Mouse (Mus musculus) natural killer cell, adult 2 months (primary cell): Measurements from ENCODE around the gene Mocs1.

Experiments
- DNase-seq, 2 experiments: peaks; one replicate each; pipeline ENCODE4 v3.0.0; 2022; ENCODE audit warnings: low spot score in 2 of 2

Mocs1 gene

GRCm38 (mm10) chr17:49428239-49428688, at the start of gene Mocs1:
Gene Mocs1 (plus strand): TSS chr17:49428362.
- DNase-seq = peak; percentile 85 to 87

- DNase-seq = no peak
Measured at GRCm38 (mm10) chr17:49379645-49380044, 48.5 kb upstream of the Mocs1 start.

GRCm38 (mm10) chr17:49384217-49384943, 43.8 kb upstream of the Mocs1 start:
- no peak for DNase-seq

- DNase-seq = no peak
Measured at GRCm38 (mm10) chr17:49387741-49388140, 40.4 kb upstream of the Mocs1 start.

GRCm38 (mm10) chr17:49392751-49393150, 35.4 kb upstream of the Mocs1 start:
- DNase-seq = no peak

GRCm38 (mm10) chr17:49394836-49395235, 33.3 kb upstream of the Mocs1 start:
- DNase-seq = no peak

- DNase-seq = no peak
Measured at GRCm38 (mm10) chr17:49399605-49400004, 28.6 kb upstream of the Mocs1 start.

- DNase-seq = peak; percentile 41 to 49
Measured at GRCm38 (mm10) chr17:49400130-49400529, 28.0 kb upstream of the Mocs1 start.

GRCm38 (mm10) chr17:49403151-49403550, 25.0 kb upstream of the Mocs1 start:
- DNase-seq = peak; percentile 39 to 50

- peak in 1 of 2 experiments; percentile 38 for DNase-seq
Measured at GRCm38 (mm10) chr17:49405927-49406326, 22.2 kb upstream of the Mocs1 start.

- peak; percentile 8 to 32 for DNase-seq
Measured at GRCm38 (mm10) chr17:49412974-49413373, 15.2 kb upstream of the Mocs1 start.

GRCm38 (mm10) chr17:49413554-49413953, 14.6 kb upstream of the Mocs1 start:
- peak in 1 of 2 experiments; percentile 4 for DNase-seq

- DNase-seq = no peak
Measured at GRCm38 (mm10) chr17:49416228-49416627, 11.9 kb upstream of the Mocs1 start.

GRCm38 (mm10) chr17:49419813-49420212, 8.3 kb upstream of the Mocs1 start:
- DNase-seq = no peak

GRCm38 (mm10) chr17:49422286-49423066, 5.7 kb upstream of the Mocs1 start:
- no peak for DNase-seq

- no peak for DNase-seq
Measured at GRCm38 (mm10) chr17:49423067-49423325, 5.2 kb upstream of the Mocs1 start.

- no peak for DNase-seq
Measured at GRCm38 (mm10) chr17:49423872-49424271, 4.3 kb upstream of the Mocs1 start.

GRCm38 (mm10) chr17:49427631-49428238, 427 bp upstream of the Mocs1 start:
- DNase-seq = no peak

GRCm38 (mm10) chr17:49428751-49429415, 721 bp downstream of the Mocs1 start:
- no peak for DNase-seq

GRCm38 (mm10) chr17:49429471-49430129, 1.4 kb downstream of the Mocs1 start:
- DNase-seq = no peak

GRCm38 (mm10) chr17:49430136-49430535, 2.0 kb downstream of the Mocs1 start:
- no peak for DNase-seq

GRCm38 (mm10) chr17:49431176-49431575, 3.0 kb downstream of the Mocs1 start:
- DNase-seq = no peak
